Mouse (Mus musculus): Measurements from ENCODE around the gene Slc22a23. TPM values are rescaled to one million over a fixed set of nuclear protein-coding genes. Genes with fewer than 3 reads are reported as not detected.

The Slc22a23 gene
- total and polyA plus RNA-seq, 2 experiments from 2014 or later, result 10.3 to 87.9 TPM

- TF ChIP-seq CTCF (IDR thresholded peaks at IDR 0.05; ENCODE audit: low read depth), result no peak
- Histone ChIP-seq H3K4me3 (ENCODE audit: low read depth, low read length) (no peak overlapping the region), H3K27me3 (ENCODE audit: insufficient read depth, low read length) (no peaks in the 10 kb centered on the region), H3K9ac (no peak overlapping the region), H3K9me3 (ENCODE audit: low read length) (no peaks in the 10 kb centered on the region), H3K27ac (ENCODE audit: low read depth, low read length) (no peak overlapping the region), H3K36me3 (ENCODE audit: insufficient read depth) (no peaks in the 10 kb centered on the region), H3K4me1 (ENCODE audit: insufficient read depth) (no peaks in the 10 kb centered on the region), H3K4me2 (ENCODE audit: low read depth) (no peak overlapping the region)
- ATAC-seq (no peak), DNase-seq (no peak)
- WGBS, result 90% methylated on average over 3 of the region's 3 CpGs
Observed at GRCm38 (mm10) chr13:34253736-34254135, 91.2 kb downstream of the Slc22a23 start.

DNA sequence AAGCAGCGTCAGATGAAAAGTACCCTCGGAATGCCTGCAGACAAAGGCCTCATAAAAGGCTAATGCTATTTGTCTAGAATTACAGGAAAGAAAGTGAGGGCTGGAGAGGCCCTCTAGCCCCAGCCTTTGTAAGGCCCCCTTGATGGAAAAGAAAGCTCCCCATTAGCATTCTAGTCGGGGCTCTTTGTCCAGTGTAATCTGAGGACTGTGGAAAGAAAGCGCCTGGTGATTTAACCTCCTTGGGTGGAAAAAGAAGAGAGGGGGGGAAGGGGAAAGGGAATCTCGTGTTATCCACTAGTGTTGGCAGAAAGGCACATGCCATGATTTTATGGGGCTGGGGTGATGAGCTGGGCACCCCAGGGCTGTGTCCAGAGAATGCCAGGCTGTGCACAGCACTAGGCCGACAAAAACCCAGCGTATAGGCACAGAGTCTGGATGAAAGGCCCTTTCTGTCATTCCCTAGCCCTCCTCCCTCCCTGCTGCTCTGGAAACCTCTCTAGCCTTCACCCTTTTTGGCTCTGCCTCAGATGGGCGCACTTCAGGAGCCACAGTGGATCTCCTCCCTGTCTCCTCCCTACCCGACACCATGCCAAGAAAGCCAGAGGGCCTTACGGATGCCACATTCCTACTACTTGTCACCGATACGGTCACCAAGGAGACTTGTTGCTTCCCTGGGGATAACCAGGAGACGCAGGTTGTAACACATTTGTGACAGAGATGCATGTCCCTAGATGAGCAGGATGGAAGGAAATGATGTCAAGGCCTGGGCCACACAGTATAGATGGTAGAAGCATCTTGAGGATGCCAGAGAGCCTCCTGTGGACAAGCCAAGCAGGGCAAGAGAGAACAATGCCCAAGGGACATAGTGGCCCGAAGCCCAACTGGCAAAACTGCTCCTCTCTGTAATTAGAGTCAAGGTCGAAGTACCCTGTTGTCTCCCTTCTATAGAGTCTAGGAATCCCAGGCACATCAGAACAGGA, 95.8 kb downstream of the Slc22a23 start:
- TF ChIP-seq CTCF (IDR thresholded peaks at IDR 0.05; ENCODE audit: low read depth), result peak; percentile 12
- peaks cover 6% of the 10 kb centered on the region; the same call in 1 of the 2 replicates for H3K4me1 ChIP-seq (ENCODE audit: insufficient read depth)
- no peaks in the 10 kb centered on the region for H3K36me3 ChIP-seq (ENCODE audit: insufficient read depth)
- no peak overlapping the region for H3K4me3 ChIP-seq (ENCODE audit: low read depth, low read length)
- H3K9me3 ChIP-seq (ENCODE audit: low read length), result no peaks in the 10 kb centered on the region
- no peak overlapping the region for H3K9ac ChIP-seq
- peak; percentile 83 for ATAC-seq
- H3K4me2 ChIP-seq (ENCODE audit: low read depth), result no peak overlapping the region
- H3K27ac ChIP-seq (ENCODE audit: low read depth, low read length), result peak overlapping the region; percentile 60
- DNase-seq, result peak; percentile 70
- 19% methylated on average over 15 of the region's 15 CpGs for WGBS
- no peaks in the 10 kb centered on the region for H3K27me3 ChIP-seq (ENCODE audit: insufficient read depth, low read length)

GRCm38 (mm10) chr13:34248107-34248506, 96.9 kb downstream of the Slc22a23 start:
- Histone ChIP-seq H3K9ac (no peak overlapping the region), H3K4me2 (ENCODE audit: low read depth) (no peak overlapping the region)

GRCm38 (mm10) chr13:34246821-34247220, 98.2 kb downstream of the Slc22a23 start:
- Histone ChIP-seq H3K9me3 (ENCODE audit: low read length) (no peaks in the 10 kb centered on the region), H3K4me3 (ENCODE audit: low read depth, low read length) (no peak overlapping the region), H3K27me3 (ENCODE audit: insufficient read depth, low read length) (no peaks in the 10 kb centered on the region), H3K36me3 (ENCODE audit: insufficient read depth) (no peaks in the 10 kb centered on the region), H3K4me2 (ENCODE audit: low read depth) (no peak overlapping the region), H3K27ac (ENCODE audit: low read depth, low read length) (no peak overlapping the region), H3K4me1 (ENCODE audit: insufficient read depth) (peaks cover 6% of the 10 kb centered on the region; the same call in 1 of the 2 replicates), H3K9ac (no peak overlapping the region)
- no peak for DNase-seq
- ATAC-seq, result no peak
- TF ChIP-seq CTCF (IDR thresholded peaks at IDR 0.05; ENCODE audit: low read depth), result no peak
- 77% methylated on average over 3 of the region's 3 CpGs for WGBS

More at GRCm38 (mm10) chr13:34248107-34248506, 96.9 kb downstream of the Slc22a23 start:
- H3K36me3 ChIP-seq (ENCODE audit: insufficient read depth), result no peaks in the 10 kb centered on the region
- H3K27ac ChIP-seq (ENCODE audit: low read depth, low read length), result peak overlapping the region; percentile 60; the same call in 1 of the 2 replicates
- H3K4me3 ChIP-seq (ENCODE audit: low read depth, low read length), result no peak overlapping the region
- H3K27me3 ChIP-seq (ENCODE audit: insufficient read depth, low read length), result no peaks in the 10 kb centered on the region
- ATAC-seq, result 0 out of 2 replicates have a peak, but pooled peaks have one; percentile 21
- no peaks in the 10 kb centered on the region for H3K9me3 ChIP-seq (ENCODE audit: low read length)
- WGBS, result 10% methylated on average over 6 of the region's 6 CpGs
- H3K4me1 ChIP-seq (ENCODE audit: insufficient read depth), result peaks cover 6% of the 10 kb centered on the region; the same call in 1 of the 2 replicates
- TF ChIP-seq CTCF (IDR thresholded peaks at IDR 0.05; ENCODE audit: low read depth), result no peak
- peak; percentile 45 for DNase-seq

- H3K27ac ChIP-seq (ENCODE audit: low read depth, low read length), result no peak overlapping the region
- H3K27me3 ChIP-seq (ENCODE audit: insufficient read depth, low read length), result no peaks in the 10 kb centered on the region
- TF ChIP-seq CTCF (IDR thresholded peaks at IDR 0.05; ENCODE audit: low read depth), result no peak
- WGBS, result 51% methylated on average over 6 of the region's 6 CpGs
- peaks cover 6% of the 10 kb centered on the region; the same call in 1 of the 2 replicates for H3K4me1 ChIP-seq (ENCODE audit: insufficient read depth)
- no peak overlapping the region for H3K4me2 ChIP-seq (ENCODE audit: low read depth)
- ATAC-seq (no peak), DNase-seq (no peak)
- H3K9ac ChIP-seq, result no peak overlapping the region
- H3K36me3 ChIP-seq (ENCODE audit: insufficient read depth), result no peaks in the 10 kb centered on the region
- no peaks in the 10 kb centered on the region for H3K9me3 ChIP-seq (ENCODE audit: low read length)
- H3K4me3 ChIP-seq (ENCODE audit: low read depth, low read length), result no peak overlapping the region
Observed at GRCm38 (mm10) chr13:34245216-34245615, 99.8 kb downstream of the Slc22a23 start.

DNA sequence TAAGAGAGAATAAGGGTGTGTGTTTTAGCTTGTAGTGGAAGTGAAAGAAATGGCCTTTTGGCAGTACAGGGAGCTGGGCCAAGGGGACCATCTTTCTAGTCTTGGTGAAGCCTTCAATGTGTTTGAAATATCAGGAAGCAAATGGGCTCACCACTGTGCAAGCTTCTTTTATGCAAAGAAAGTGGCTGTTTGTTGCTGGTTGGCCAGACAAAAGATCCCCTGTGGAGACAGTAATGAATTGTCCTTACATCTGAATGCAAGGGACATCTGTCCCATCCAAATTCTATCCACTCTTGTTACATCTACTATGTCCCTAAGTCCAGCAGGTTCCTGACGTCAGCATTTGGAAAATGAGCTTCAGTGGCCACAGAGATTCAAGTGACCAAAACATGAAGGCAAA, 100.8 kb downstream of the Slc22a23 start:
- no peaks in the 10 kb centered on the region for H3K9me3 ChIP-seq (ENCODE audit: low read length)
- ATAC-seq (no peak), DNase-seq (no peak)
- no peak overlapping the region for H3K9ac ChIP-seq
- peaks cover 10% of the 10 kb centered on the region; the same call in 1 of the 2 replicates for H3K4me1 ChIP-seq (ENCODE audit: insufficient read depth)
- no peak overlapping the region for H3K4me3 ChIP-seq (ENCODE audit: low read depth, low read length)
- no peaks in the 10 kb centered on the region for H3K36me3 ChIP-seq (ENCODE audit: insufficient read depth)
- 19% methylated on average over 1 of the region's 1 CpGs for WGBS
- H3K27me3 ChIP-seq (ENCODE audit: insufficient read depth, low read length), result no peaks in the 10 kb centered on the region
- no peak overlapping the region for H3K27ac ChIP-seq (ENCODE audit: low read depth, low read length)
- no peak for TF ChIP-seq CTCF (IDR thresholded peaks at IDR 0.05; ENCODE audit: low read depth)
- no peak overlapping the region for H3K4me2 ChIP-seq (ENCODE audit: low read depth)

- H3K27me3 ChIP-seq (ENCODE audit: insufficient read depth, low read length), result no peaks in the 10 kb centered on the region
- no peaks in the 10 kb centered on the region for H3K36me3 ChIP-seq (ENCODE audit: insufficient read depth)
- ATAC-seq (no peak), DNase-seq (no peak)
- H3K27ac ChIP-seq (ENCODE audit: low read depth, low read length), result no peak overlapping the region
- TF ChIP-seq CTCF (IDR thresholded peaks at IDR 0.05; ENCODE audit: low read depth), result no peak
- no peak overlapping the region for H3K4me2 ChIP-seq (ENCODE audit: low read depth)
- H3K9me3 ChIP-seq (ENCODE audit: low read length), result no peaks in the 10 kb centered on the region
- WGBS, result 28% methylated on average over 3 of the region's 3 CpGs
- no peak overlapping the region for H3K4me3 ChIP-seq (ENCODE audit: low read depth, low read length)
- H3K9ac ChIP-seq, result no peak overlapping the region
- peaks cover 5% of the 10 kb centered on the region; the same call in 1 of the 2 replicates for H3K4me1 ChIP-seq (ENCODE audit: insufficient read depth)
Observed at GRCm38 (mm10) chr13:34242211-34242610, 102.8 kb downstream of the Slc22a23 start.
